Mouse (Mus musculus): ENCODE data around the gene Rfxap. TPM values are rescaled to one million over a fixed set of nuclear protein-coding genes. Genes with fewer than 3 reads are reported as not detected.
"Not testable (repeated sequence)": the region's sequence is repeated elsewhere in the genome, so short reads cannot be mapped to it uniquely, and the experiment has no call there.

The Rfxap gene
- polyA plus RNA-seq, 1 experiment from 2014 or later, result 37.6 TPM

DNA sequence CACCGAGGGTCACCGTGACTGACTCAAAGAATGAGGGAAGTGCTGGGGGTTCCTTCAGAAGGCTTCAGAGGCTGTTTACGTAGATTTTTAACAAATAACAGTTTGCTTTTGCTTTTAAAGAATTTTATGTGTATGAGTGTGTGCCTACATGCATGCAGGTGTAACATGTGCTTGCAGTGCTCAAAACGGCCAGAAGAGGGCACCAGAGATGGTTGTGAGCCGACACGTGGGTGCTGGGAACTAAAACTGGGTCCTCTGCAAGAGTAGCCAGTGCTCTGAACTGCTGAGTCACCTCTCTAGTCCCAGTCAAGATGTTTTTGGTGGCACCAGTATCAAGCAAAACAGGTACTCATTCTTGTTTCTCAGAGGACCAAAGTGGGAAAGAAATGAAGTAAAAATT is 34.0 kb downstream of the Rfxap start:
- H3K36me3 ChIP-seq (ENCODE audit: control insufficient read depth, insufficient read depth), result no peaks in the 10 kb centered on the region
- H3K27ac ChIP-seq (ENCODE audit: low read length), result no peak overlapping the region
- no peak overlapping the region for H3K4me2 ChIP-seq (ENCODE audit: low read length)
- no peak overlapping the region for H3K9ac ChIP-seq (replicated peaks; ENCODE audit: low read depth, low read length)
- 85% methylated on average over 6 of the region's 6 CpGs for WGBS
- ATAC-seq, result no peak
- H3K4me3 ChIP-seq (replicated peaks; ENCODE audit: low read length), result no peak overlapping the region
- peaks cover 3% of the 10 kb centered on the region; the same call in 1 of the 2 replicates for H3K9me3 ChIP-seq (ENCODE audit: control insufficient read depth, low read length)
- H3K27me3 ChIP-seq (replicated peaks; ENCODE audit: control insufficient read depth, insufficient read depth, low read length), result no peaks in the 10 kb centered on the region
- no peaks in the 10 kb centered on the region for H3K4me1 ChIP-seq (replicated peaks; ENCODE audit: control insufficient read depth, insufficient read depth, low read length)

DNA sequence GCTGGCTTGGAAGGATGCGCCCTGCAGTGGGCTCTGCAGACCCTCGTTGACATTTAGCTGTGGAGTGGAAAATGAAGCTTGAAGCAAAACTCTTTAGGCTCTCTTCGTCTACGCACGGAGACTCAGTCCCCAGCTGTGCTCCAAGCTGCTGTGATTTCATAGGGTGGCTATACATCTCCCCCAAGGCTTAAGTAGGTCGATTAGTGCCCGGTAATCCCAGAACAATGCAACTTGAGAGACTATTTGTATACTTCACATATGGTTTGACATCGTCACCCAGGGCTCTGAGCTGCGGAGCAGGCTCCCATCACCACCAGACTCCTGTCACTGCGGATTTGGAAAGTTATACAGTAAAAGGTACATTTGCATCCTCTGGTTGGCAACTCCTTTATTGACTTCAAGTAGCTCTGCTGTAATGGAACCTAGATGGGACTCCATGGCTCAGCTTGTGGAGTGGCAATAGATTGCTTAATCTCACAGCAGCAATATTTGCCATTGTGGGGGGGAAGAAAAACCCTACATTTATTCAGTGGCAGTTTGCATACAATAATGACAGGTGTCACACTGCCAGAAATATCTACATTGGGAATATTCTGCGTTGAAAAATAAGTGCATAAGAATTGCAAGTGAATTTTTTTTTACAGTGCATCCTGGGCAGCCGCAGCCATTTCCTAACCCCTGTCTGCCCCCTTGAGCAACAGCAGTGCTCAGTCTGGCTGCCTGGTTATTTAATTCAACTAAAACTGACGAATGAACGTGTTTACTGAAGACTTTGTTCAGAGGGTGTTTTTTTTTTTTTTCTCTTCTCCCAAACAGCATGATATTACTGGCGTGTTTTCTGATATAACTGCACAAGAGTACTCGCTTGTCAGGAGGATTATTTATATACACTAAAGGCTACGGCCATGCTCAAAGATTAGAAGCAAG is 38.0 kb downstream of the Rfxap start:
- no peak overlapping the region for H3K27ac ChIP-seq (ENCODE audit: low read length)
- no peak for ATAC-seq
- no peaks in the 10 kb centered on the region for H3K4me1 ChIP-seq (replicated peaks; ENCODE audit: control insufficient read depth, insufficient read depth, low read length)
- no peak overlapping the region for H3K4me2 ChIP-seq (ENCODE audit: low read length)
- peaks cover 3% of the 10 kb centered on the region; the same call in 1 of the 2 replicates for H3K9me3 ChIP-seq (ENCODE audit: control insufficient read depth, low read length)
- no peaks in the 10 kb centered on the region for H3K27me3 ChIP-seq (replicated peaks; ENCODE audit: control insufficient read depth, insufficient read depth, low read length)
- H3K9ac ChIP-seq (replicated peaks; ENCODE audit: low read depth, low read length), result no peak overlapping the region
- no peak overlapping the region for H3K4me3 ChIP-seq (replicated peaks; ENCODE audit: low read length)
- WGBS, result 58% methylated on average over 17 of the region's 17 CpGs
- H3K36me3 ChIP-seq (ENCODE audit: control insufficient read depth, insufficient read depth), result no peaks in the 10 kb centered on the region

DNA sequence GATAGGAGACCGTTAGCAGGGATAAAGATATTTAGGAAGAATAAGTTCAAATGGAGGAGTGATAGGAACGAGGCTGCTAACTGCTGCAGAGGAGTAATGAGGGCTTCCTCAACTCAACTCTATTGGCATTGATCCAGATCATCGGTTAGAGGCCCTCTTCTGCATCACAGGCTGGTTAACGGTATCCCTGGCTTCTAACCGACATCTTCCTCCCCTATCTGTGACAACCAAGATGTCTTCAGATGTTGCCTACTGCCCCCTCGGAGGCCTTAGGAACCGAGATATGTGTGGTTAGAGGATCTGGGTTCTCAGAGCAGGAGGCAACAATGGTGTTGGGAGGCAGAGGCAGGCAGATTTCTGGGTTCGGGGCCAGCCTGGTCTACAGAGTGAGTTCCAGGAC is 39.0 kb downstream of the Rfxap start:
- H3K4me3 ChIP-seq (replicated peaks; ENCODE audit: low read length), result no peak overlapping the region
- peaks cover 1% of the 10 kb centered on the region; the same call in 1 of the 2 replicates for H3K9me3 ChIP-seq (ENCODE audit: control insufficient read depth, low read length)
- WGBS, result 91% methylated on average over 8 of the region's 8 CpGs
- H3K9ac ChIP-seq (replicated peaks; ENCODE audit: low read depth, low read length), result no peak overlapping the region
- H3K27ac ChIP-seq (ENCODE audit: low read length), result no peak overlapping the region
- no peaks in the 10 kb centered on the region for H3K4me1 ChIP-seq (replicated peaks; ENCODE audit: control insufficient read depth, insufficient read depth, low read length)
- no peak overlapping the region for H3K4me2 ChIP-seq (ENCODE audit: low read length)
- H3K27me3 ChIP-seq (replicated peaks; ENCODE audit: control insufficient read depth, insufficient read depth, low read length), result no peaks in the 10 kb centered on the region
- no peak for ATAC-seq
- H3K36me3 ChIP-seq (ENCODE audit: control insufficient read depth, insufficient read depth), result no peaks in the 10 kb centered on the region

DNA sequence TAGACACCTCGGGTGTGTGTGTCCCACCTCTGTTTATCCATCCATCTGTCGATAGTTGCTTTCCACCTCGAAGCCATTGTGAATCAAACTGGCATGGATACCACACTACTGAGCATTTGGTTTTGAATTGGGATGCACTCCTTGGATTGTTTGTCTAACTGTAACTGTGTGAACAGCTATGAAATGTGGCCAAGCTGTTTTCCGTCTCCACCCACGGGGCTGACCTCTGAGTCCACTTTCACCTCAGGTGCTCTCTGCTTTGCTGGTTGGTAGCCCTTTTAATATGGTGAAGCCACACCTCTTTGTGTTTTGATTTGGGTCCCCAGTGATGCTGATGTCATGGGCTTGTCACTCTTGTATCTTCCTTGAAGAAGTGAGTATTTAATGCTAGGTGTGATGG is 40.8 kb downstream of the Rfxap start:
- no peak overlapping the region for H3K27ac ChIP-seq (ENCODE audit: low read length)
- H3K27me3 ChIP-seq (replicated peaks; ENCODE audit: control insufficient read depth, insufficient read depth, low read length), result no peaks in the 10 kb centered on the region
- no peak overlapping the region for H3K4me3 ChIP-seq (replicated peaks; ENCODE audit: low read length)
- H3K36me3 ChIP-seq (ENCODE audit: control insufficient read depth, insufficient read depth), result no peaks in the 10 kb centered on the region
- H3K4me2 ChIP-seq (ENCODE audit: low read length), result no peak overlapping the region
- ATAC-seq, result no peak
- H3K9me3 ChIP-seq (ENCODE audit: control insufficient read depth, low read length), result no peaks in the 10 kb centered on the region
- no peak overlapping the region for H3K9ac ChIP-seq (replicated peaks; ENCODE audit: low read depth, low read length)
- no peaks in the 10 kb centered on the region for H3K4me1 ChIP-seq (replicated peaks; ENCODE audit: control insufficient read depth, insufficient read depth, low read length)
- WGBS, result 92% methylated on average over 5 of the region's 5 CpGs

DNA sequence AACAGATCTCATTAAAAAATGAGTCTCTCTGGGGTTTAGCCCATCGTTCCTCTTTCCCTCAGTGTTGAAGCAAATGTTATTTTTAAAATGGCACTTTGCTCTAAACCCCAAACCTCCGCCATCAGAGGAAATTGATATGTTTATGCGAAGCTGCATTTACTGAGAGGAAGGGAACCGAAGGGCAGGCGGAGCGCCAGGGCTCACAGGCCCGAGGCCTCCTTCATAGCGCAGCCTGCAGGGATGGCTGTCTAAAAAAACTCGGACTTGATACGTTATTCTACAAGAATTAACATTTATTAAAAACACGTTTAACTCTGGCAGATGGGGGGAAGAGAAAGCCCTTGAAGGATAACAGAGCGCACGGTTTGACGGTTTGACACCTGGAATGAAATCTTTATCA is 41.6 kb downstream of the Rfxap start:
- no peaks in the 10 kb centered on the region for H3K9me3 ChIP-seq (ENCODE audit: control insufficient read depth, low read length)
- no peak for ATAC-seq
- H3K4me1 ChIP-seq (replicated peaks; ENCODE audit: control insufficient read depth, insufficient read depth, low read length), result no peaks in the 10 kb centered on the region
- no peak overlapping the region for H3K4me2 ChIP-seq (ENCODE audit: low read length)
- H3K4me3 ChIP-seq (replicated peaks; ENCODE audit: low read length), result no peak overlapping the region
- H3K27ac ChIP-seq (ENCODE audit: low read length), result no peak overlapping the region
- 84% methylated on average over 14 of the region's 14 CpGs for WGBS
- H3K9ac ChIP-seq (replicated peaks; ENCODE audit: low read depth, low read length), result no peak overlapping the region
- no peaks in the 10 kb centered on the region for H3K27me3 ChIP-seq (replicated peaks; ENCODE audit: control insufficient read depth, insufficient read depth, low read length)
- no peaks in the 10 kb centered on the region for H3K36me3 ChIP-seq (ENCODE audit: control insufficient read depth, insufficient read depth)

DNA sequence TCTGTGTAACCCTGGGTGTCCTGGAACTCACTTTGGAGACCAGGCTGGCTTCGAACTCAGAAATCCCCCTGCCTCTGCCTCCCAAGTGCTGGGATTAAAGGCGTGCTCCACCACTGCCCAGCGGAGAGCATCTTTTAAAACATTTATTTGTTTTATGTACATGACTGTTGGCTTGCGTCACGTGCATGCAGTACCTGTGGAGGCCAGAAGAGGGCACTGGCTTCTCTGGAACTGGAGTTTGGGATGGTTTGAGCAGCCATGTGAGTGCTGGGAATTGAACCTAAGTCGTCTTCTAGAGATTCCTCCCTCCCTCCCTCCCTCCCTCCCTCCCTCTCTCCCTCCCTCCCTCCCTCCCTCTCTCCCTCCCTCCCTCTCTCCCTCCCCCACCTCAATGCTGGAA is 42.1 kb downstream of the Rfxap start:
- H3K4me1 ChIP-seq (replicated peaks; ENCODE audit: control insufficient read depth, insufficient read depth, low read length); H3K9ac ChIP-seq (replicated peaks; ENCODE audit: low read depth, low read length); H3K36me3 ChIP-seq (ENCODE audit: control insufficient read depth, insufficient read depth); H3K27ac ChIP-seq (ENCODE audit: low read length); H3K27me3 ChIP-seq (replicated peaks; ENCODE audit: control insufficient read depth, insufficient read depth, low read length); H3K9me3 ChIP-seq (ENCODE audit: control insufficient read depth, low read length); H3K4me3 ChIP-seq (replicated peaks; ENCODE audit: low read length); ATAC-seq; H3K4me2 ChIP-seq (ENCODE audit: low read length): not testable (repeated sequence)
- 88% methylated on average over 6 of the region's 6 CpGs for WGBS

DNA sequence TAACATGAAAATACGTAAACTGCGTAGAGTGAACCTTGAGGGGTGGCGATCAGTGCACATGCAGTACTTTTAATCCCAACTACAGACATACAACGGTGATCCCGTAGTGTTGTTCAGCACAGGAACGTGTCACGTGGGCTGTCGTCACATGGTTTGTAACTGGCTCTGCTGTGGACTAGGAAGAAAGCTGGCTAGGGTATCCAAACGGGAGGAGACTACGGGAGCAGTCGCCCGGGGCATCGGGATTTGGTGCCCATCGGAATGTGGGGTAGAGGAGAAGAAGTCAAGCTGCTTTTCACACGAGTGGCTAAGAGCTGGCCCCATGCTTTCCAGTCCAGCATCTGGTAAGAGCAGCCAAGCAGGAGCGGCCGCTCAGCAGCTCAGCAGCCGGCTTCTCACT is 43.2 kb downstream of the Rfxap start:
- no peak overlapping the region for H3K4me3 ChIP-seq (replicated peaks; ENCODE audit: low read length)
- H3K27me3 ChIP-seq (replicated peaks; ENCODE audit: control insufficient read depth, insufficient read depth, low read length), result no peaks in the 10 kb centered on the region
- 83% methylated on average over 18 of the region's 18 CpGs for WGBS
- H3K4me2 ChIP-seq (ENCODE audit: low read length), result no peak overlapping the region
- H3K9ac ChIP-seq (replicated peaks; ENCODE audit: low read depth, low read length), result no peak overlapping the region
- ATAC-seq, result peak; percentile 47; the same call in 1 of the 2 replicates
- no peaks in the 10 kb centered on the region for H3K9me3 ChIP-seq (ENCODE audit: control insufficient read depth, low read length)
- H3K36me3 ChIP-seq (ENCODE audit: control insufficient read depth, insufficient read depth), result no peaks in the 10 kb centered on the region
- no peak overlapping the region for H3K27ac ChIP-seq (ENCODE audit: low read length)
- no peaks in the 10 kb centered on the region for H3K4me1 ChIP-seq (replicated peaks; ENCODE audit: control insufficient read depth, insufficient read depth, low read length)

DNA sequence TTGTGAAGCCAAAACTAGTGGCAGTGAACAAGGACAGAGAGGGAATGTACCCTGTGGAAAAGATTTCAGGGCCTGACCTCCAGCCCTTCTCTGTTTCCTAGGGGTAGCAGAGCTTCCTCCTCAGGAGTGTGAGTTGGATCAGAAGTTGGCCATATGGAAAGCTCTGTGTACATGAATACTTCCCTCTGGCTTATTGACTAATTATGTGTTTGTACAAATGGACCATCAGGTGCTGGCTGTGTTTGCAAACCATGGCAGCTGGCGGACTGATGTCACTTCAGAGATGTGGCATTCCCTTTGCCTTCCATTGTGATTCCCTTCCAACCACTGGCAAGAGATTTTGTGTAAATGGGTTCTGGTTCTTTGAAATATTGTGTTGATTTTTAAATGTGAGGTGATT is 46.3 kb downstream of the Rfxap start:
- no peaks in the 10 kb centered on the region for H3K9me3 ChIP-seq (ENCODE audit: control insufficient read depth, low read length)
- H3K27me3 ChIP-seq (replicated peaks; ENCODE audit: control insufficient read depth, insufficient read depth, low read length), result peaks cover 3% of the 10 kb centered on the region; the same call in 1 of the 2 replicates
- H3K4me1 ChIP-seq (replicated peaks; ENCODE audit: control insufficient read depth, insufficient read depth, low read length), result peaks cover 3% of the 10 kb centered on the region
- 71% methylated on average over 1 of the region's 1 CpGs for WGBS
- no peak overlapping the region for H3K9ac ChIP-seq (replicated peaks; ENCODE audit: low read depth, low read length)
- no peaks in the 10 kb centered on the region for H3K36me3 ChIP-seq (ENCODE audit: control insufficient read depth, insufficient read depth)
- H3K4me3 ChIP-seq (replicated peaks; ENCODE audit: low read length), result no peak overlapping the region
- H3K4me2 ChIP-seq (ENCODE audit: low read length), result no peak overlapping the region
- no peak overlapping the region for H3K27ac ChIP-seq (ENCODE audit: low read length)
- no peak for ATAC-seq

DNA sequence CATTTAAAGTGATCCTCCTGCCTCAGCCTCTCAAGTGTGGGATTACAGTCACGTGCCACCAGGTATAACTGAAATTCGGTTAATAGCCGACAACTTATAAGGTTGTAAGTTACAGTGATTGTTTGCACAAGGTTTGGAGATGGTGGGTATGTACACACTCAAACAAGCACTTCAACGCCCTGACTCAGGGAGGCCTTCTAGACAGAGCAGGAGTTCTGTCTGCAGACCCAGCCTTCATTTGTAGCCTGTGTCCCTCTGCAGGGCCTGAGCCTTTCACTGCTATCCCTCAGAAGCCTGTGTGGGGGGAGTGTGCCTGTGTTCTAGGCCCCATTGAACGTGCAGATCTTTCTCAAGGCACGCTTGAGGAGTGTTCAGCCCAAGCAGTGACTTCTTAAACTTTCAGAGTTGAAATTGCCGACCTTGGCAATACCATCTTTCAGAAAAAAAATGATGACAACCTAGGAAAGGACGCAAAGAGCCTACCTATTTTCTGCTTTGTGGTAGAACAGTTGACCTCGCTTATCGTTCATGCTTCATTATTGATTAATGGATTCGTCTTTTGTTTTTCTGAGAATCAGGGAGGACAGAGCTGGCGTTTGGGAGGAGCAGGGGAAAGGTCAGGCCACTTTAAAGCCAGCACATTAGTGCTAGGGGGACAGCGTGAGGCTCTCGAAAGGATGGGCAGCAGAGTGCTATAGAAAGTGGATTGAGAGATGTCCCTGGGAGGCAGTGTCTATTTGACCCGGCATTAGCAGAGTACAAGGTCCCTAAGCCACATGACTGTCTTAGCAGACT is 47.1 kb downstream of the Rfxap start:
- 76% methylated on average over 15 of the region's 15 CpGs for WGBS
- ATAC-seq, result no peak
- Histone ChIP-seq H3K4me3 (replicated peaks; ENCODE audit: low read length) (no peak overlapping the region), H3K36me3 (ENCODE audit: control insufficient read depth, insufficient read depth) (no peaks in the 10 kb centered on the region), H3K27ac (ENCODE audit: low read length) (no peak overlapping the region), H3K9ac (replicated peaks; ENCODE audit: low read depth, low read length) (no peak overlapping the region), H3K4me1 (replicated peaks; ENCODE audit: control insufficient read depth, insufficient read depth, low read length) (peaks cover 10% of the 10 kb centered on the region), H3K9me3 (ENCODE audit: control insufficient read depth, low read length) (no peaks in the 10 kb centered on the region), H3K27me3 (replicated peaks; ENCODE audit: control insufficient read depth, insufficient read depth, low read length) (peaks cover 3% of the 10 kb centered on the region; the same call in 1 of the 2 replicates), H3K4me2 (ENCODE audit: low read length) (no peak overlapping the region)

All from forebrain, embryonic 16.5 days (tissue).